Mouse (Mus musculus): ENCODE measurements around the gene Chn2.
"Not testable (repeated sequence)": the region's sequence is repeated elsewhere in the genome, so short reads cannot be mapped to it uniquely, and the experiment has no call there.

The Chn2 gene

GRCm38 (mm10) chr6:54157097-54157496 is 117.7 kb downstream of the Chn2 start:
- no peak for DNase-seq (ENCODE audit: low spot score in 2 of 2)

GRCm38 (mm10) chr6:54158317-54158716 is 119.0 kb downstream of the Chn2 start:
- DNase-seq (ENCODE audit: low spot score in 2 of 2), result no peak

DNA sequence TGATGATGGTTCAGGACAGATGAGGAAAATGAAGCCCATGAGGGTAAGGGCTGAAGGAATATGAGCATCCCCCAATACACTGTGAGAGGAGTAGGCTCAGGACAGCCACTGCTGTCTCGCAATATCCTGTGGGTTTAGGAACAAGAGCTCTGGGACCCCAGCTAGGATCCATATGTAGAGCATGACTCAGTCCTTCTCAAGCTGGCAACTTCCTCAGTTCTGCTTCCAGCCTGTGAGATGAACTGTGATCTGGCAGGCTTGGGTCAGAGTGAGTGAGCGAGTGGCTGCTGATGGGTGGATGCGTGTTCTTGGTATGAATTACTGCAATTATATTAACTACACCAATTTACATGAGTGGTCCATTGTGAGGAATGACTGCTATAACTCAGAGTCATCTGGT is 121.3 kb downstream of the Chn2 start:
- peak in 1 of 2 experiments; percentile 7 for DNase-seq (ENCODE audit: low spot score in 2 of 2)

GRCm38 (mm10) chr6:54161246-54161645 is 121.9 kb downstream of the Chn2 start:
- DNase-seq (ENCODE audit: low spot score in 2 of 2), result no peak

DNA sequence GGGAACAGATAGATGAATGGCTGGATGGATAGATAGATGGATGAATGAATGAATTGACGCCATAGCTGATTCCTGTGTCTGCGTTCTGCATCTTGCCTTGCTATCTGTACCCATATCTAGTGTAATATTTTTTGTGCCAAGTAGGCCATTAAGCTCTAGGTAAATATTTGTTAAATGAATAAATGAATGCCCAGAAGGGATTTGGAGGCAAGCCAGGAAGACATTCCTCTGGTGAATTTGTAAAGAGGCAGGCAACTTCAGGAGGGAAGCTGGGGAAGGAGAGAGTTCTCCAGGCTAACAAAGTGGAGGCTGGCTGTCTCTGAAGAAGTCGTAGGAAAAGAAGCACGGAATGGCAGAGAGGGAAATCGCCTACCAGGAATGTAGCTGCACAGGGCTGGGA is 123.0 kb downstream of the Chn2 start:
- DNase-seq (ENCODE audit: low spot score in 2 of 2), result no peak

GRCm38 (mm10) chr6:54162786-54163185 is 123.4 kb downstream of the Chn2 start:
- no peak for DNase-seq (ENCODE audit: low spot score in 2 of 2)

GRCm38 (mm10) chr6:54163702-54164101 is 124.3 kb downstream of the Chn2 start:
- no peak for DNase-seq (ENCODE audit: low spot score in 2 of 2)

DNA sequence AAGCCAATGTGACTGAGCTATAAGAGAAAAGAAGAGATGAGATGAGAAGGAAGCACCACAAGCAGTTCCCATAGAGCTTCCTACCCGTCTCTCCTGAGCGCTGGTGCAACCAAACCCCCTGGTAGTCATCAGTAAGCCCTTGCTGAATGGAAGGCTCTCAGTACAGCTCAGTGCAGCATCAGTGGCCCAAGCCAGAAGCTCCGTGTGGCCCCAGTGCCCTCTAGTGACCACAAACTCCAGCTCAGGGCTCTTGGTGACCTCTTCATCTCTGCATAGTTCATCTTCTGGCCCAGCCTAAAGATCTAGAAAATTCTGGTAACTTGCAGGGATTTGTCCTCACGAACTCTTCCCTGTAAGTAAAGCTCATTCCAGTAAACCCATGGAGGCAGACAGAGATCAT is 125.4 kb downstream of the Chn2 start:
- peak in 1 of 2 experiments; percentile 48 for DNase-seq (ENCODE audit: low spot score in 2 of 2)

DNA sequence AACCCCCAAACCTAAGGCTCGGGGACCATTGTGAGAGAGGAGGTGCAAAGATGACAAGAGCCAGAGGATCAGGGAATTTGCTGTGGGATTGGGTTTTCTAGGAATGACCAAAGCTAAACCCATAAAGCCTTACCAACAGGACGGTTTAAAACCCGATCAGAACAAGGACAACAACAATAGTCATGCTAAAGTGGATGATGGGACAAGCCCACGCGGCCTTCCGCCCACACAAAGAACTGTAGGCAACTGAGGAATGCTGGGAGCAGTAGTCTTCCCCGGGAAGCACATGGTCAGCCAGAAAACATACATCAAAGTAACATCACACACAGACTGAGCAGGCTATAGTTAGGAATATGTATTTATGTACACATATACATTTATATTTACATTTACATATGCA is 125.9 kb downstream of the Chn2 start:
- DNase-seq (ENCODE audit: low spot score in 2 of 2), result no peak

DNA sequence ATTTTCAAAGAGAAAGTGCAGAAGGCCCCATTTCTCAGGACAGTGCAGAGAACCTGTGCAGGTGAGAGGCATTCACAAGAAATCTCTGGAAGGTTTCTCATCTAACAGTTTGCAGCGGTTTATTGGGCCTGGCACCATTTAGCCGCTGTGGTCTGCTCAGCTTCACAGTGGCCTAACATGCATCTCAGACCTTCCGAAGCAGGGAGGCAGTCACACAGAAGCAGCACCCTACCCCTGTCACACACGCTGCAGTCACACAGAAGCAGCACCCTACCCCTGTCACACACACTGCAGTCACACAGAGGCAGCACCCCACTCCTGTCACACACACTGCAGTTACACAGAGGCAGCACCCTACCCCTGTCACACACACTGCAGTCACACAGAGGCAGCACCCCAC is 126.5 kb downstream of the Chn2 start:
- no peak for DNase-seq (ENCODE audit: low spot score in 2 of 2)

GRCm38 (mm10) chr6:54166991-54167546 is 127.7 kb downstream of the Chn2 start:
- DNase-seq (ENCODE audit: low spot score in 2 of 2), result no peak

GRCm38 (mm10) chr6:54170286-54170894 is 131.0 kb downstream of the Chn2 start:
- DNase-seq (ENCODE audit: low spot score in 2 of 2), result no peak

DNA sequence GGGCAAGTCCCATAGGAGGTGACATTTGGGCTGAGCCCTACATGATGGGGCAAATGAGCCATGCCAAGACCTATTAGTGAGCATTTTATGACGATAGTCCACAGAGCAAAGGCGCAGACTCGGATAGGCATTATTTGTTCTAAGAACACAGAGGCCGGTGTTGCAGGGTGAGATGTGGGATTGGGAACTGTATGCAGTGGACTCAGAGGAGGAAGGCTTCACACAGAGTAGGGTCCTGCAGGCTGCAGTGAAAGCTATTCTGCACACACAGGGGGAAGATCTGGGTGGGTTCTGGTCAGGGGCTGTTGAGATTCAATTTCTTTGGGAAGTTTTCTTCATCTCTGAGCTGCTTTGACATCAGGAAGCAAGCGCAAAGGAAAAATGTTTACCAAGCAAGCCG is 132.0 kb downstream of the Chn2 start:
- DNase-seq (ENCODE audit: low spot score in 2 of 2), result no peak

GRCm38 (mm10) chr6:54175473-54176215 is 136.3 kb downstream of the Chn2 start:
- DNase-seq (ENCODE audit: low spot score in 2 of 2), result no peak

GRCm38 (mm10) chr6:54177081-54177480 is 137.7 kb downstream of the Chn2 start:
- not testable (repeated sequence) for DNase-seq (ENCODE audit: low spot score in 2 of 2)

DNA sequence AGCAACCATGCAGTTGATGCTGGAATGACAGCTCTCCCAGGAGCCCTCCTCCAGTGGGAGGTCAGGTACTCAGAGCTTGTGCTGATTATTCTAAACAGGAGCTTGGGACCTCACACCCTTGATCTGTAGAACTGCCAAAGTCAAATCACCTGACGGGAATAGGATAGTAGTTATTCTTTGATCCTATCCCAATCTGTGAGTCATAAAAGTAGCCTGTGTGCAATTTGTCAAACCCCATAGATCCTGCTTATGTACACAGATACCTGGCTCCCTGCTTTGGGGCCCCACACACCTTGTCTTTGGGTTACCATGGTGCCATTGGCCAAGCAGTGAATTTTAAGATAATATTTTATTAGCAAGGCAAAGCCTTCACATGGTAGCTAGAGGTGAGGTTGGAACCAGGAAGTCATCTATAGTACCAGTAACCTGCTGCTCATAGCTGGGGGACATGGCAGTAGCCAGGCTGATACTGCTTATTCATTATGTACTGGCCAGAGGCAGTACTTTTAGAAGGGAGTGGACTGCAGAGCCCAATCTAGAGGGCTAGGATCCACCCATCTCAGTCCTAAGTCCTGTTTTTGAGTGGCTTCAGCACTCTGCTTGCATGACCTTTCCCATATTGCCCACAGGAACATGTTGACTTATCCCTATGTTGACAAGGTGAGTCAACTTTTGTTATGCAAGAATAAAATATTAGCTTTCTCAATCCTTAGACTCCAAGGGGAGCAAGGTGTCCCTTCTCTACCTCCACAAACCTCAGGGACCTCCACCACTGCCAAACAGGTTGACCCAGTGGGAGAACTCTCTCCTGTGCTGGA is 139.9 kb downstream of the Chn2 start:
- no peak for DNase-seq (ENCODE audit: low spot score in 2 of 2)

GRCm38 (mm10) chr6:54179874-54180212 is 140.5 kb downstream of the Chn2 start:
- DNase-seq (ENCODE audit: low spot score in 2 of 2), result no peak

DNA sequence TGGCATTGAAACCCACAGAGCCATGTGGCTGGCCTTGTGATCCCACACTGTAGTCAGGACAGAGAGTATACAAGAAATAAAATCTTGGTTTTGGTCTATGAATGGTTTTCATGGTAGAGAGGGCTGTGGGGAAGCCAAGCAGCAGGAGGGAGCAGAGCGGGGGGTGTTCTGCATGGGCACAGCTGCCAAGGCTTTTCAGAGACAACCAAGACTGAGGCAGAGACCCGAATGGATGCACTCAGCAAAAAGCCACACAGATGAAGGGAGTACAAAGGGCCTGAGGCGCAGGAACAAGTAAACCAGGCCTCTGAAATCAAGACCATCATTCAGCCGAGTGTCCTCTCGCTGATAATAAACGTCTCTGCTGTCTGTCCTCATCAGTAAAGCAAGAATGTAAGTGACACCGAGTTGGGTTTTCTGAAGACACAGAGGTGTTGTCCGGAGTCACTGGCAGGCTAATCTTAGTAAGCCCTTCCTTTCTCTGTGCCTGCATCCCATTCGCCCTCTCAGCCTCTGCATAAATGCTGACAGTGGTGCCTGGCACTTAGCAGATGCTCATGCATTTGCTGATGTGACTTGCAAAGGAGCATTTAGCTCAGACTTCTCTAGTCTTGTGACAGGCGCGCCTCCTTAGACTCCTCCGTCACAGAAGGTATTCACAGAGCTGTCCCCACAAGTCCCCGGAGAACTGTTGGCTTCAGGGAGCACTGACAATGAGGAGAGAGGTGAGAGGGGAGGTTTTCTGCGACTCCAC is 144.6 kb downstream of the Chn2 start:
- peak; percentile 44 to 64 for DNase-seq (ENCODE audit: low spot score in 2 of 2)

DNA sequence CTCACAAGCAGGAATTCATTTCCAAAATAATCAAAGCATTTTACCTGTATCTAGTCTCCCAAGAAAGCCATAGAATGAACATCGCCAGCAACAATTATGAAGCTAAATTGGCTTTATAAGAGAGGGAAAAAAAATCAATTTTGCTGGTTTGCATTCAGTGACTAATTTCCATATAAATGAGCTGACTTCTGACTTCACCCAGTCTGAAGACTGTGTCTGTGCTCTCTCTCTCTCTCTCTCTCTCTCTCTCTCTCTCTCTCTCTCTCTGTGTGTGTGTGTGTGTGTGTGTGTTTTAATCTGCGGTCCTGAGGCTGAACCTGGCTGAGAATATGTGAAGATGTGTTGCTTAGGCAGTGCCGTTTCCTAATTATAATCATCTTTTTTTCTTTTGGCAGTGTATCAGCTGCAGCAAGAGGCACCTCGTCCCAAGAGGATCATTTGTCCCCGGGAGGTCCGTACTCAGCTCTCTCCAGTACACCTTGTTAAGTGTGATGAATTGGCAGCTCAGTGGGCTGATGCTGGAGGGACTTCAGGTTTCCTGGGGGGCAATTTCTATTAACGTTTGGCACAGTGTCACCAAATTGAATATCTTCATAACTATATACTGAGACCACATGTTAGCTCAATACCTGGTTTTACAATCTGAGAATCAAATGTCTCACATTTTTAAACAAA is 154.4 kb downstream of the Chn2 start:
- DNase-seq (ENCODE audit: low spot score in 2 of 2), result no peak

GRCm38 (mm10) chr6:54197821-54198412 is 158.6 kb downstream of the Chn2 start:
- no peak for DNase-seq (ENCODE audit: low spot score in 2 of 2)

GRCm38 (mm10) chr6:54199516-54199915 is 160.2 kb downstream of the Chn2 start:
- no peak for DNase-seq (ENCODE audit: low spot score in 2 of 2)

Data from frontal cortex, postnatal 36 days (tissue).